Mouse (Mus musculus): ENCODE data around the gene Iqgap1.
"Not testable (repeated sequence)": the region's sequence is repeated elsewhere in the genome, so short reads cannot be mapped to it uniquely, and the experiment has no call there.

Iqgap1 gene

GRCm38 (mm10) chr7:80766072-80766471, 59.7 kb downstream of the Iqgap1 start:
- DNase-seq, result no peak

GRCm38 (mm10) chr7:80763864-80764437, 61.8 kb downstream of the Iqgap1 start:
- DNase-seq, result peak; percentile 50 to 65

- peak; percentile 35 to 65 for DNase-seq
These were observed 63.5 kb downstream of the Iqgap1 start for GRCm38 (mm10) chr7:80762297-80762696.

GRCm38 (mm10) chr7:80754086-80754485, 71.7 kb downstream of the Iqgap1 start:
- DNase-seq, result peak; percentile 39 to 55

GRCm38 (mm10) chr7:80753613-80754012, 72.2 kb downstream of the Iqgap1 start:
- DNase-seq, result peak; percentile 93 to 94

GRCm38 (mm10) chr7:80749624-80750023, 76.2 kb downstream of the Iqgap1 start:
- DNase-seq, result no peak

GRCm38 (mm10) chr7:80749109-80749508, 76.7 kb downstream of the Iqgap1 start:
- not testable (repeated sequence) for DNase-seq

- no peak for DNase-seq
These were observed 78.4 kb downstream of the Iqgap1 start for GRCm38 (mm10) chr7:80747371-80747770.

- DNase-seq, result no peak
These were observed 79.5 kb downstream of the Iqgap1 start for GRCm38 (mm10) chr7:80746166-80746761.

GRCm38 (mm10) chr7:80745746-80746145, 80.0 kb downstream of the Iqgap1 start:
- no peak for DNase-seq

GRCm38 (mm10) chr7:80745250-80745649, 80.5 kb downstream of the Iqgap1 start:
- DNase-seq, result peak; percentile 18 to 48

- DNase-seq, result no peak
These were observed 81.7 kb downstream of the Iqgap1 start for GRCm38 (mm10) chr7:80743920-80744630.

- no peak for DNase-seq
These were observed 83.1 kb downstream of the Iqgap1 start for GRCm38 (mm10) chr7:80742671-80743070.

GRCm38 (mm10) chr7:80740954-80741353, 84.8 kb downstream of the Iqgap1 start:
- DNase-seq, result peak; percentile 79 to 92

- no peak for DNase-seq
These were observed 89.6 kb downstream of the Iqgap1 start for GRCm38 (mm10) chr7:80736199-80736598.

- peak in 1 of 2 experiments; percentile 21 for DNase-seq
These were observed 92.8 kb downstream of the Iqgap1 start for GRCm38 (mm10) chr7:80732986-80733385.

- DNase-seq, result peak; percentile 54 to 82
These were observed 96.1 kb downstream of the Iqgap1 start for GRCm38 (mm10) chr7:80729662-80730061.

- DNase-seq, result no peak
These were observed 104.7 kb downstream of the Iqgap1 start for GRCm38 (mm10) chr7:80721041-80721440.

GRCm38 (mm10) chr7:80719582-80719981, 106.2 kb downstream of the Iqgap1 start:
- no peak for DNase-seq

- DNase-seq, result no peak
These were observed 106.7 kb downstream of the Iqgap1 start for GRCm38 (mm10) chr7:80719038-80719437.

- DNase-seq, result no peak
These were observed 107.3 kb downstream of the Iqgap1 start for GRCm38 (mm10) chr7:80718471-80718870.

- DNase-seq, result no peak
These were observed 109.0 kb downstream of the Iqgap1 start for GRCm38 (mm10) chr7:80716758-80717157.

- no peak for DNase-seq
These were observed 110.5 kb downstream of the Iqgap1 start for GRCm38 (mm10) chr7:80715306-80715705.

GRCm38 (mm10) chr7:80711496-80711895, 114.3 kb downstream of the Iqgap1 start:
- DNase-seq, result no peak

All from kidney, postnatal 36 days (tissue).